ENCODE assay signal across 15 mouse cellular contexts in genomic region chr11:90521040-90521439, GRCm38 (mm10).
DNase-seq lines count a peak whose midpoint lies in the region; ATAC-seq and TF ChIP-seq lines count a peak whose summit lies in the region.
"Had no signal": no experiment of that assay in that cellular context is flagged by ENCODE, and none has a peak within 500 bp of the region (broad histone marks: within the 10 kb centered on the region; RNA-seq: fewer than 3 reads in every experiment).

No protein-coding gene starts in this region.

- H3K4me1 ChIP-seq in midbrain, embryonic 11.5 days (ENCODE audit: control insufficient read depth, insufficient read depth, low read length): no peaks in the 10 kb centered on the region
- H3K4me1 ChIP-seq in midbrain, embryonic 10.5 days: no peaks in the 10 kb centered on the region
- 0 out of 2 replicates have a peak, but pooled peaks cover 7% of the 10 kb centered on the region for H3K4me1 ChIP-seq in hindbrain, embryonic 15.5 days (replicated peaks)
- peaks cover 13% of the 10 kb centered on the region; the same call in 1 of the 2 replicates for H3K4me1 ChIP-seq in midbrain, embryonic 16.5 days (ENCODE audit: control insufficient read depth, insufficient read depth, low read length)

- DNase-seq in frontal cortex, adult 2 months (ENCODE audit: extremely low spot score in 1 of 2, low spot score in 1 of 2): peak; percentile 49 to 52
- no peak for DNase-seq in frontal cortex, postnatal 14 days (ENCODE audit: low spot score in 2 of 2)
- peak; percentile 81 for DNase-seq in midbrain, embryonic 11.5 days (ENCODE audit: low spot score, missing footprints)
- no peak for DNase-seq in midbrain, embryonic 10.5 days (ENCODE audit: low spot score)
- no peak for DNase-seq in gastrocnemius, adult 2 months
- DNase-seq: cerebellum, adult 9-10 months; kidney, postnatal 25 days; layer of hippocampus, postnatal 36 days; thymus, adult 2 months had no signal

- no peaks in the 10 kb centered on the region for H3K27me3 ChIP-seq in midbrain, embryonic 11.5 days (ENCODE audit: control insufficient read depth, insufficient read depth, low read length)
- H3K27me3 ChIP-seq in midbrain, embryonic 10.5 days (ENCODE audit: low read depth, poor library complexity, severe bottlenecking): no peaks in the 10 kb centered on the region
- no peaks in the 10 kb centered on the region for H3K27me3 ChIP-seq in hindbrain, embryonic 15.5 days
- H3K27me3 ChIP-seq in midbrain, embryonic 16.5 days (ENCODE audit: control insufficient read depth, insufficient read depth, low read depth, low read length): no peaks in the 10 kb centered on the region
- H3K27me3 ChIP-seq: liver, embryonic 12.5 days had no signal

- no peak overlapping the region for H3K4me2 ChIP-seq in midbrain, embryonic 11.5 days
- no peak overlapping the region for H3K4me2 ChIP-seq in hindbrain, embryonic 15.5 days
- H3K4me2 ChIP-seq in midbrain, embryonic 16.5 days (ENCODE audit: low read length): no peak overlapping the region
- H3K4me2 ChIP-seq: heart, embryonic 11.5 days; liver, embryonic 12.5 days had no signal

- no peak for ATAC-seq in midbrain, embryonic 11.5 days (ENCODE audit: low FRiP score)
- ATAC-seq in hindbrain, embryonic 15.5 days (ENCODE audit: low FRiP score, low read depth): peak; percentile 59; the same call in 1 of the 2 replicates
- peak; percentile 62; the same call in 1 of the 2 replicates for ATAC-seq in midbrain, embryonic 16.5 days
- ATAC-seq in monocyte, adult 5-6 weeks (replicated peaks; ENCODE audit: insufficient number of reproducible peaks, low FRiP score, low TSS enrichment, poor library complexity, severe bottlenecking): no peak
- ATAC-seq: liver, embryonic 12.5 days; lung, postnatal 0 days had no signal

- H3K9me3 ChIP-seq in midbrain, embryonic 11.5 days (ENCODE audit: control insufficient read depth, low read length): no peaks in the 10 kb centered on the region
- H3K9me3 ChIP-seq in midbrain, embryonic 10.5 days (replicated peaks): no peaks in the 10 kb centered on the region
- H3K9me3 ChIP-seq in hindbrain, embryonic 15.5 days: no peaks in the 10 kb centered on the region
- H3K9me3 ChIP-seq in midbrain, embryonic 16.5 days (replicated peaks; ENCODE audit: control insufficient read depth, low read length, poor library complexity, severe bottlenecking): no peaks in the 10 kb centered on the region
- H3K9me3 ChIP-seq: liver, embryonic 12.5 days had no signal

- TF ChIP-seq CTCF in gastrocnemius, adult 2 months (IDR thresholded peaks at IDR 0.05): no peak

- 70% methylated on average over 8 of the region's 8 CpGs for WGBS in midbrain, embryonic 11.5 days
- WGBS in midbrain, embryonic 10.5 days: 76% methylated on average over 8 of the region's 8 CpGs
- WGBS in hindbrain, embryonic 15.5 days: 37% methylated on average over 8 of the region's 8 CpGs
- WGBS in midbrain, embryonic 16.5 days: 49% methylated on average over 8 of the region's 8 CpGs

- intact Hi-C loops in gastrocnemius, adult 2 months (cut with DNase I): no loop called here

- no peak overlapping the region for H3K9ac ChIP-seq in midbrain, embryonic 11.5 days (ENCODE audit: low read length)
- no peak overlapping the region for H3K9ac ChIP-seq in hindbrain, embryonic 15.5 days
- H3K9ac ChIP-seq in midbrain, embryonic 16.5 days (ENCODE audit: low read depth, low read length): no peak overlapping the region
- H3K9ac ChIP-seq: liver, embryonic 12.5 days had no signal

- H3K27ac ChIP-seq in midbrain, embryonic 11.5 days (ENCODE audit: low read depth, low read length): no peak overlapping the region
- no peak overlapping the region for H3K27ac ChIP-seq in midbrain, embryonic 10.5 days (replicated peaks)
- no peak overlapping the region for H3K27ac ChIP-seq in hindbrain, embryonic 15.5 days (replicated peaks)
- H3K27ac ChIP-seq in midbrain, embryonic 16.5 days (ENCODE audit: low read length): 0 out of 2 replicates have a peak overlapping the region, but pooled peaks have one; percentile 2
- no peak overlapping the region for H3K27ac ChIP-seq in gastrocnemius, adult 2 months
- H3K27ac ChIP-seq: liver, embryonic 12.5 days had no signal

- no peaks in the 10 kb centered on the region for H3K36me3 ChIP-seq in midbrain, embryonic 11.5 days (ENCODE audit: control insufficient read depth, insufficient read depth, low read length)
- H3K36me3 ChIP-seq in midbrain, embryonic 10.5 days: peaks cover 48% of the 10 kb centered on the region
- H3K36me3 ChIP-seq in hindbrain, embryonic 15.5 days: no peaks in the 10 kb centered on the region
- H3K36me3 ChIP-seq in midbrain, embryonic 16.5 days (ENCODE audit: control insufficient read depth, insufficient read depth, low read length): no peaks in the 10 kb centered on the region

- no peak overlapping the region for H3K4me3 ChIP-seq in midbrain, embryonic 11.5 days (ENCODE audit: low read depth, low read length)
- no peak overlapping the region for H3K4me3 ChIP-seq in midbrain, embryonic 10.5 days
- H3K4me3 ChIP-seq in hindbrain, embryonic 15.5 days: no peak overlapping the region
- H3K4me3 ChIP-seq in midbrain, embryonic 16.5 days (ENCODE audit: low read depth, low read length): no peak overlapping the region
- H3K4me3 ChIP-seq in gastrocnemius, adult 2 months: no peak overlapping the region
- H3K4me3 ChIP-seq: liver, embryonic 12.5 days had no signal

Comparison
In these comparisons a context has a peak if more than half of its experiments do, and no peak if none do; other contexts are left out.
1. DNase-seq: peak in frontal cortex, adult 2 months (2 of 2) and midbrain, embryonic 11.5 days (single experiment); none in frontal cortex, postnatal 14 days (0 of 2), midbrain, embryonic 10.5 days (single experiment) and gastrocnemius, adult 2 months (single experiment).
2. ATAC-seq: peak in hindbrain, embryonic 15.5 days (single experiment) and midbrain, embryonic 16.5 days (single experiment); none in midbrain, embryonic 11.5 days (single experiment) and monocyte, adult 5-6 weeks (single experiment).